ENCODE assay signal across 11 mouse cellular contexts in genomic region chr3:72685937-72686336, GRCm38 (mm10).
"Had no signal": no experiment of that assay in that cellular context is flagged by ENCODE, and none has a peak within 500 bp of the region (broad histone marks: within the 10 kb centered on the region; RNA-seq: fewer than 3 reads in every experiment).

No protein-coding gene starts in this region.

- H3K9me3 ChIP-seq: limb, embryonic 10.5 days; liver, embryonic 15.5 days had no signal

- H3K9ac ChIP-seq: liver, embryonic 15.5 days had no signal

- H3K4me3 ChIP-seq: left cerebral cortex, adult 2 months; limb, embryonic 10.5 days; liver, embryonic 15.5 days had no signal

- DNase-seq: kidney, postnatal 25 days; lung, adult 2 months; lung, postnatal 36 days; thymus, postnatal 4 days had no signal

- H3K36me3 ChIP-seq: limb, embryonic 10.5 days; liver, embryonic 15.5 days had no signal

- ATAC-seq: lung, postnatal 0 days; midbrain, embryonic 16.5 days had no signal

- H3K4me2 ChIP-seq: liver, embryonic 11.5 days; liver, embryonic 15.5 days had no signal

- H3K27ac ChIP-seq: left cerebral cortex, adult 2 months; limb, embryonic 10.5 days; liver, embryonic 15.5 days; stomach, postnatal 0 days had no signal

- H3K27me3 ChIP-seq: liver, embryonic 15.5 days had no signal

- H3K4me1 ChIP-seq: limb, embryonic 10.5 days; liver, embryonic 15.5 days had no signal
